Comparison of ENCODE assay signal across 8 mouse cellular contexts in the genomic region with DNA sequence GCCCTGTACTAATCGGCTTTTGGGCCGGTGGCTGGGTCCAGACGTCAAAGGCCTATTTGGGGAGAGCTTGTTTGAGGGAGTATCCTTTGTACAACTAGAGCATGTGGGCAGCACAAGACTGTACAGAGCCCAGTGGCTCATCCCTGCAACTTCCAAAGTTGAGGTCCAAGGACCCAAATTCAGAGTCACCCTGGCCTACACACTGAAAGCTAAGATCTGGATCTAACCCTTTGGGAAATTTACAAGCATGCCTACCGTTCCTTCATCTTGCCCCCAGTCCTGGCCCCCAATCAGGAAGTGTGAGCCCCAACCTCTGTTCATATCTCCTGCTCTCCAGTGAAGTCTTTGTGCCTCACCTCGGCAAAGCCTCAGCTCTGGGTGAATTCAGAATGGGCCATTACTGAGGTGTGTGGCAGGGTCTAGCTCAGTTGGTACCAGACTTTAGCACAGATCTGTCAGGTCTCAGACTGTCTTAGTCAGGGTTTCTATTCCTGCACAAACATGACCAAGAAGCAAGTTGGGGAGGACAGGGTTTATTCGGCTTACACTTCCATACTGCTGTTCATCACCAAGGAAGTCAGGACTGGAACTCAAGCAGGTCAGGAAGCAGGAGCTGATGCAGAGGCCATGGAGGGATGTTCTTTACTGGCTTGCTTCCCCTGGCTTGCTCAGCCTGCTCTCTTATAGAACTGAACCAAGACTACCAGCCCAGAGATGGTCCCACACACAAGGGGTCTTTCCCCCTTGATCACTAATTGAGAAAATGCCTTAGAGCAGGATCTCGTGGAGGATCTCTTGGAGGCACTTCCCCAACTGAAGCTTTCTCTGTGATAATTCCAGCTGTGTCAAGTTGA. TPM values are rescaled to one million over a fixed set of nuclear protein-coding genes. Genes with fewer than 3 reads are reported as not detected.
DNase-seq lines count a peak whose midpoint lies in the region; ATAC-seq lines count a peak whose summit lies in the region.
"Not testable (repeated sequence)": the region's sequence is repeated elsewhere in the genome, so short reads cannot be mapped to it uniquely, and the experiment has no call there.

No protein-coding gene starts in this region.

- DNase-seq in ES-CJ7 (ENCODE audit: low read depth, low spot score): peak; percentile 50
- peak; percentile 35 to 36 for DNase-seq in cerebellum, postnatal 25 days
- DNase-seq in forebrain, embryonic 14.5 days (ENCODE audit: low spot score): peak; percentile 7
- DNase-seq in heart, postnatal 4 days: peak; percentile 39

- H3K36me3 ChIP-seq in forebrain, embryonic 14.5 days (ENCODE audit: control insufficient read depth, insufficient read depth, low read length): peaks cover 46% of the 10 kb centered on the region
- H3K36me3 ChIP-seq in kidney, embryonic 15.5 days: peaks cover 40% of the 10 kb centered on the region
- peaks cover 44% of the 10 kb centered on the region for H3K36me3 ChIP-seq in liver, embryonic 12.5 days
- H3K36me3 ChIP-seq in midbrain, embryonic 15.5 days (replicated peaks): peaks cover 10% of the 10 kb centered on the region
- peaks cover 18% of the 10 kb centered on the region; the same call in 1 of the 2 replicates for H3K36me3 ChIP-seq in stomach, embryonic 15.5 days

- not testable (repeated sequence) for H3K9me3 ChIP-seq in forebrain, embryonic 14.5 days (replicated peaks; ENCODE audit: control insufficient read depth, low read length); kidney, embryonic 15.5 days (replicated peaks); liver, embryonic 12.5 days (replicated peaks); midbrain, embryonic 15.5 days; stomach, embryonic 15.5 days

- H3K9ac ChIP-seq in forebrain, embryonic 14.5 days (ENCODE audit: low read length); kidney, embryonic 15.5 days; stomach, embryonic 15.5 days: not testable (repeated sequence)
- peak overlapping the region; percentile 31 for H3K9ac ChIP-seq in liver, embryonic 12.5 days
- peak overlapping the region; percentile 6; the same call in 1 of the 2 replicates for H3K9ac ChIP-seq in midbrain, embryonic 15.5 days

- peak overlapping the region; percentile 77; the same call in 1 of the 2 replicates for H3K4me2 ChIP-seq in forebrain, embryonic 14.5 days (ENCODE audit: low read length)
- not testable (repeated sequence) for H3K4me2 ChIP-seq in kidney, embryonic 15.5 days; stomach, embryonic 15.5 days
- peak overlapping the region; percentile 26 for H3K4me2 ChIP-seq in liver, embryonic 12.5 days
- peak overlapping the region; percentile 89 for H3K4me2 ChIP-seq in midbrain, embryonic 15.5 days

- 0 out of 2 replicates have a peak overlapping the region, but pooled peaks have one; percentile 1 for H3K27ac ChIP-seq in forebrain, embryonic 14.5 days (ENCODE audit: low read depth, low read length)
- H3K27ac ChIP-seq in kidney, embryonic 15.5 days: peak overlapping the region; percentile 86
- peak overlapping the region; percentile 99 for H3K27ac ChIP-seq in liver, embryonic 12.5 days
- peak overlapping the region; percentile 70 for H3K27ac ChIP-seq in midbrain, embryonic 15.5 days
- peak overlapping the region; percentile 70 for H3K27ac ChIP-seq in stomach, embryonic 15.5 days

- not testable (repeated sequence) for H3K27me3 ChIP-seq in forebrain, embryonic 14.5 days (replicated peaks; ENCODE audit: control insufficient read depth, insufficient read depth, low read length); kidney, embryonic 15.5 days; liver, embryonic 12.5 days (replicated peaks); midbrain, embryonic 15.5 days (replicated peaks); stomach, embryonic 15.5 days (replicated peaks)

- peaks cover 20% of the 10 kb centered on the region for H3K4me1 ChIP-seq in forebrain, embryonic 14.5 days (ENCODE audit: control insufficient read depth, insufficient read depth, low read length)
- peaks cover 35% of the 10 kb centered on the region for H3K4me1 ChIP-seq in kidney, embryonic 15.5 days
- H3K4me1 ChIP-seq in liver, embryonic 12.5 days: peaks cover 61% of the 10 kb centered on the region
- H3K4me1 ChIP-seq in midbrain, embryonic 15.5 days: peaks cover 36% of the 10 kb centered on the region
- peaks cover 29% of the 10 kb centered on the region for H3K4me1 ChIP-seq in stomach, embryonic 15.5 days

- ATAC-seq in forebrain, embryonic 14.5 days: peak; percentile 21; the same call in 1 of the 2 replicates
- ATAC-seq in kidney, embryonic 15.5 days (replicated peaks; ENCODE audit: low FRiP score): peak; percentile 49
- peak; percentile 43 for ATAC-seq in liver, embryonic 12.5 days
- ATAC-seq in midbrain, embryonic 15.5 days (replicated peaks): peak; percentile 53
- peak; percentile 21; the same call in 1 of the 2 replicates for ATAC-seq in stomach, embryonic 15.5 days (ENCODE audit: insufficient read depth, low FRiP score, low read depth)

- 37% methylated on average over 7 of the region's 7 CpGs for WGBS in forebrain, embryonic 14.5 days
- 18% methylated on average over 7 of the region's 7 CpGs for WGBS in kidney, embryonic 15.5 days
- WGBS in liver, embryonic 12.5 days (ENCODE audit: insufficient replicate concordance): 23% methylated on average over 7 of the region's 7 CpGs
- 33% methylated on average over 7 of the region's 7 CpGs for WGBS in midbrain, embryonic 15.5 days
- WGBS in stomach, embryonic 15.5 days: 20% methylated on average over 7 of the region's 7 CpGs

- H3K4me3 ChIP-seq in forebrain, embryonic 14.5 days (ENCODE audit: low read depth, low read length); kidney, embryonic 15.5 days (replicated peaks); liver, embryonic 12.5 days; stomach, embryonic 15.5 days (replicated peaks): not testable (repeated sequence)
- H3K4me3 ChIP-seq in midbrain, embryonic 15.5 days: 0 out of 2 replicates have a peak overlapping the region, but pooled peaks have one; percentile 80

RNA-seq across cellular contexts. Expression of gene Scyl1, which starts 22.9 kb away (rescaled TPM):
- 56.1 and 67.9 TPM in 2 replicates for polyA plus RNA-seq in forebrain, embryonic 14.5 days (2014; fragmentation: Nextera tagmentation; extraction: Ambion mirVana)
- 10 to 100 TPM; 60.6 to 69.0 TPM for total RNA-seq in heart, postnatal 4 days (2021)
- polyA plus RNA-seq in kidney, embryonic 15.5 days (2015; fragmentation: Nextera tagmentation; extraction: Ambion mirVana): 69.6 and 76.0 TPM in 2 replicates
- polyA plus RNA-seq in liver, embryonic 12.5 days (2016; fragmentation: Nextera tagmentation; extraction: Ambion mirVana): 38.3 and 39.7 TPM in 2 replicates
- 87.6 and 94.7 TPM in 2 replicates for polyA plus RNA-seq in midbrain, embryonic 15.5 days (2015; fragmentation: Nextera tagmentation; extraction: Ambion mirVana)
- 63.6 and 68.9 TPM in 2 replicates for polyA plus RNA-seq in stomach, embryonic 15.5 days (2015; fragmentation: Nextera tagmentation; extraction: Ambion mirVana)

RNA-seq across cellular contexts. Expression of gene Ltbp3, which starts 53.4 kb away (rescaled TPM):
- polyA plus RNA-seq in forebrain, embryonic 14.5 days (2014; fragmentation: Nextera tagmentation; extraction: Ambion mirVana): 8.5 and 10.7 TPM in 2 replicates
- 10 to 100 TPM; 78.7 to 79.6 TPM for total RNA-seq in heart, postnatal 4 days (2021)
- polyA plus RNA-seq in kidney, embryonic 15.5 days (2015; fragmentation: Nextera tagmentation; extraction: Ambion mirVana): 18.5 and 18.8 TPM in 2 replicates
- polyA plus RNA-seq in liver, embryonic 12.5 days (2016; fragmentation: Nextera tagmentation; extraction: Ambion mirVana): 3.7 and 3.8 TPM in 2 replicates
- 8.2 and 12.6 TPM in 2 replicates for polyA plus RNA-seq in midbrain, embryonic 15.5 days (2015; fragmentation: Nextera tagmentation; extraction: Ambion mirVana)
- 27.1 and 30.6 TPM in 2 replicates for polyA plus RNA-seq in stomach, embryonic 15.5 days (2015; fragmentation: Nextera tagmentation; extraction: Ambion mirVana)

Comparison
In these comparisons a context has a peak if more than half of its experiments do, and no peak if none do; other contexts are left out.
1. H3K27ac ChIP-seq: peak in every context shown above with its lines; median percentile 99 in liver, embryonic 12.5 days; 86 in kidney, embryonic 15.5 days; 70 in midbrain, embryonic 15.5 days; 70 in stomach, embryonic 15.5 days; 1 in forebrain, embryonic 14.5 days.